10 mouse cellular contexts compared by ENCODE assay signal in the genomic region with DNA sequence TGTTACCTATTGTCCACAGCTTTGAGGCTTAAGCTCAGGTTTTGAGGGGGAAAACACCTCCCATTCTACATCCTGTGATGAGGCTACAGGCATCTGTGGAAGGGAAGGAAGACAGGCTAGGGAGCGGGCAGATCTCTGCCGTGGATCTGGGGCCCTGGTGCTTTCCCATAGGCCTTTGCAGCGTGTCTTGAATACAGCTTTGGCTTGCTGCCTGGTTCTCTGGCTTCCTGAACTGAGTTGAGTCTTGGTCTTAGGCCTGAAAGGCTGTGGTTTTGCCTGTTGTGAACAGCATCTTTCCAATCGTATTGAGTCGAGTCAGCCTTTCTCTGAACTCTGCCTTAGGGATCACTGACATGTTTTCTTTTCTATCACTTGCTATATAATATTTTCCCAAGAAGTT. TPM values are rescaled to one million over a fixed set of nuclear protein-coding genes. Genes with fewer than 3 reads are reported as not detected.
DNase-seq lines count a peak whose midpoint lies in the region; ATAC-seq and TF ChIP-seq lines count a peak whose summit lies in the region.
"Had no signal": no experiment of that assay in that cellular context is flagged by ENCODE, and none has a peak within 500 bp of the region (broad histone marks: within the 10 kb centered on the region; RNA-seq: fewer than 3 reads in every experiment).

No protein-coding gene starts in this region.

- no peak overlapping the region for H3K9ac ChIP-seq in lung, embryonic 14.5 days
- no peak overlapping the region for H3K9ac ChIP-seq in heart, embryonic 12.5 days
- H3K9ac ChIP-seq: hindbrain, embryonic 15.5 days; midbrain, embryonic 12.5 days had no signal

- 0 out of 2 replicates have a peak, but pooled peaks cover 2% of the 10 kb centered on the region for H3K4me1 ChIP-seq in lung, embryonic 14.5 days (ENCODE audit: insufficient read depth)
- 0 out of 2 replicates have a peak, but pooled peaks cover 2% of the 10 kb centered on the region for H3K4me1 ChIP-seq in lung, adult 2 months (ENCODE audit: control insufficient read depth, insufficient read depth, low read length)
- no peaks in the 10 kb centered on the region for H3K4me1 ChIP-seq in heart, embryonic 12.5 days (replicated peaks)
- H3K4me1 ChIP-seq: hindbrain, embryonic 15.5 days; midbrain, embryonic 12.5 days had no signal

- H3K36me3 ChIP-seq in lung, embryonic 14.5 days (ENCODE audit: insufficient read depth), result no peaks in the 10 kb centered on the region
- H3K36me3 ChIP-seq in heart, embryonic 12.5 days, result no peaks in the 10 kb centered on the region
- H3K36me3 ChIP-seq: hindbrain, embryonic 15.5 days; midbrain, embryonic 12.5 days had no signal

- H3K27me3 ChIP-seq in lung, embryonic 14.5 days (ENCODE audit: insufficient read depth, low read length), result no peaks in the 10 kb centered on the region
- H3K27me3 ChIP-seq in heart, embryonic 12.5 days (replicated peaks), result no peaks in the 10 kb centered on the region
- H3K27me3 ChIP-seq: hindbrain, embryonic 15.5 days; midbrain, embryonic 12.5 days had no signal

- no peak overlapping the region for H3K4me3 ChIP-seq in lung, embryonic 14.5 days (ENCODE audit: low read depth, low read length)
- no peak overlapping the region for H3K4me3 ChIP-seq in lung, adult 2 months (replicated peaks; ENCODE audit: extremely low read depth, low read depth, low read length)
- no peak overlapping the region for H3K4me3 ChIP-seq in heart, embryonic 12.5 days
- H3K4me3 ChIP-seq: hindbrain, embryonic 15.5 days; midbrain, embryonic 12.5 days had no signal

- no peaks in the 10 kb centered on the region for H3K9me3 ChIP-seq in lung, embryonic 14.5 days (ENCODE audit: low read depth, low read length)
- 0 out of 2 replicates have a peak, but pooled peaks cover 5% of the 10 kb centered on the region for H3K9me3 ChIP-seq in heart, embryonic 12.5 days (replicated peaks)
- H3K9me3 ChIP-seq: hindbrain, embryonic 15.5 days; midbrain, embryonic 12.5 days had no signal

- no peak overlapping the region for H3K4me2 ChIP-seq in lung, embryonic 14.5 days
- H3K4me2 ChIP-seq in heart, embryonic 12.5 days, result no peak overlapping the region
- H3K4me2 ChIP-seq: hindbrain, embryonic 15.5 days; midbrain, embryonic 12.5 days had no signal

- TF ChIP-seq POLR2A in lung, adult 2 months (IDR thresholded peaks at IDR 0.05; ENCODE audit: borderline replicate concordance, extremely low read depth, low read depth, low read length), result no peak

- TF ChIP-seq CTCF in lung, embryonic 14.5 days (IDR thresholded peaks at IDR 0.05; ENCODE audit: low read depth), result no peak
- TF ChIP-seq CTCF in lung, adult 2 months (IDR thresholded peaks at IDR 0.05; ENCODE audit: insufficient read depth, low read length), result no peak

- 72% methylated on average over 5 of the region's 5 CpGs for WGBS in lung, embryonic 14.5 days
- WGBS in lung, adult 2 months, result 44% methylated on average over 5 of the region's 5 CpGs
- WGBS in heart, embryonic 12.5 days, result 73% methylated on average over 5 of the region's 5 CpGs

- no peak for ATAC-seq in lung, embryonic 14.5 days (ENCODE audit: insufficient read depth)
- peak; percentile 51; the same call in 1 of the 2 replicates for ATAC-seq in heart, embryonic 12.5 days (ENCODE audit: insufficient number of reproducible peaks, low FRiP score)

- peak; percentile 11 for DNase-seq in cerebellum, adult 11 months
- no peak for DNase-seq in cerebellum, adult 11-12 months
- peak; percentile 45 for DNase-seq in lung, embryonic 14.5 days
- no peak for DNase-seq in lung, adult 2 months
- peak; percentile 65 for DNase-seq in lung, postnatal 10 days
- no peak for DNase-seq in thymus, postnatal 4 days
- DNase-seq in left cerebral cortex, adult 11 months (ENCODE audit: low spot score), result no peak

- peak overlapping the region; percentile 46; the same call in 1 of the 2 replicates for H3K27ac ChIP-seq in lung, embryonic 14.5 days (ENCODE audit: low read depth)
- no peak overlapping the region for H3K27ac ChIP-seq in heart, embryonic 12.5 days (ENCODE audit: poor library complexity, severe bottlenecking)
- H3K27ac ChIP-seq: hindbrain, embryonic 15.5 days; midbrain, embryonic 12.5 days had no signal

RNA-seq across cellular contexts. Expression of gene Ddx59, which starts 33.5 kb away (rescaled TPM):
- polyA plus RNA-seq in lung, embryonic 14.5 days (2014; fragmentation: Nextera tagmentation; extraction: Ambion mirVana), result 16.4 and 17.8 TPM in 2 replicates
- polyA plus RNA-seq in lung, adult 2 months (2012; rRNA removed), result 2.1 and 3.6 TPM in 2 replicates
- polyA plus RNA-seq in heart, embryonic 12.5 days (2016; fragmentation: Nextera tagmentation; extraction: Ambion mirVana), result 12.5 and 12.8 TPM in 2 replicates

RNA-seq across cellular contexts. Expression of gene Camsap2, which starts 35.7 kb away (rescaled TPM):
- 18.2 and 20.0 TPM in 2 replicates for polyA plus RNA-seq in lung, embryonic 14.5 days (2014; fragmentation: Nextera tagmentation; extraction: Ambion mirVana)
- polyA plus RNA-seq in lung, adult 2 months (2012; rRNA removed), result 11.6 and 18.7 TPM in 2 replicates
- 11.9 and 13.2 TPM in 2 replicates for polyA plus RNA-seq in heart, embryonic 12.5 days (2016; fragmentation: Nextera tagmentation; extraction: Ambion mirVana)

Comparison
In these comparisons a context has a peak if more than half of its experiments do, and no peak if none do; other contexts are left out.
1. DNase-seq: peak in cerebellum, adult 11 months (single experiment), lung, embryonic 14.5 days (single experiment) and lung, postnatal 10 days (single experiment); none in cerebellum, adult 11-12 months (single experiment), lung, adult 2 months (single experiment), thymus, postnatal 4 days (single experiment) and left cerebral cortex, adult 11 months (single experiment).